Mouse (Mus musculus): ENCODE measurements around the gene Rbms3. TPM values are rescaled to one million over a fixed set of nuclear protein-coding genes. Genes with fewer than 3 reads are reported as not detected.

Gene Rbms3
- total and polyA plus RNA-seq, 3 experiments = 8.1 to 12.5 (median 8.8) TPM

DNA sequence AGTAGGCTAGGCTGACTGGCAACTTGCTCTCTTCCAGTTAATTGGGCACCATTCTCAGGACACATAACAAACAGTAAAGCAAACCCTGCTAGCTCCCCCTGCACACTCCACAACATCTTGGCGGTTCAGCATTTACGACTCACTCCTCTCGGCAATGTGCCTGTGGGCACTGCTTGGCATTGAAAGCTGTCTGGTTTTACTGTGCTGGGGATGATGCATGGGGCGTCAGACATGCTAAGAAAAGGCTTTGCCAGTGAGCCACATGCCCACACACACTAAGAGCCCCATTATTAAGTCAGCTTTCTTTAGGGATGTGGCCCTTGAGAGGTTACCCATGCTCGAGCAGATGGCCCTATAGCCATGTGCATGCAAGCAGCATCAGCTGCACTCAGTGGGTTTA is 820.5 kb downstream of the Rbms3 start:
- WGBS = 91% methylated on average over 5 of the region's 5 CpGs
- intact Hi-C loops (cut with DNase I) = loop anchor here (5.0 kb wide), 1 partner anchor 443 kb away; no protein-coding TSS in a partner anchor
- Histone ChIP-seq H3K4me3 (no peak overlapping the region), H3K9ac (ENCODE audit: low read depth, low read length) (no peak overlapping the region), H3K4me1 (ENCODE audit: control insufficient read depth, insufficient read depth, low read length) (peaks cover 3% of the 10 kb centered on the region; the same call in 1 of the 2 replicates), H3K27me3 (ENCODE audit: control insufficient read depth, insufficient read depth, low read length) (no peaks in the 10 kb centered on the region), H3K27ac (no peak overlapping the region), H3K79me2 (replicated peaks; ENCODE audit: control insufficient read depth, insufficient read depth, low read length) (no peaks in the 10 kb centered on the region), H3K36me3 (ENCODE audit: control insufficient read depth, insufficient read depth, low read length) (no peaks in the 10 kb centered on the region)
- no peak for TF ChIP-seq CTCF (IDR thresholded peaks at IDR 0.05)
- TF ChIP-seq EP300 (IDR thresholded peaks at IDR 0.05; ENCODE audit: insufficient read depth, low read depth, low read length) = no peak
- no peak for TF ChIP-seq POLR2A (IDR thresholded peaks at IDR 0.05; ENCODE audit: insufficient read depth, low read depth, low read length)
- no peak for DNase-seq

DNA sequence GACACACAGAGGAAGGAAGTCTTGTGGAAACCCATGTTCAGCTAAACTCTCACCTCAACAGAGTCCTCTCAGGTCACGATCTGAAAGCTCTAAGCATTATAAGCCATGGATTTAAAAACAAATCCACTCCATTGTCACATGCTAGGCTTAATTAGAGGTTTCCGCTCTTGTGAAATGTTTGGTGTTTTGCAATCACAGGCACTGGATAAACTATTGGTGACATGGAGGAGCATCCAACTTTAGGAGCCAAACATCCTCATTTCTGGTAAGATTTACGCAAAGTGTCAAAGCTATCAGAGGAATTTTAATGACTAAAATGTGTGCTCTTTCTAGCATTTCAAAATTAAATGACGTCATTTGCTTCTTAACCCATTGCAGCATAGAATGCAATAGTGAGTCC is 821.3 kb downstream of the Rbms3 start:
- no peak for TF ChIP-seq POLR2A (IDR thresholded peaks at IDR 0.05; ENCODE audit: insufficient read depth, low read depth, low read length)
- TF ChIP-seq CTCF (IDR thresholded peaks at IDR 0.05) = no peak
- no peak for TF ChIP-seq EP300 (IDR thresholded peaks at IDR 0.05; ENCODE audit: insufficient read depth, low read depth, low read length)
- peaks cover 3% of the 10 kb centered on the region; the same call in 1 of the 2 replicates for H3K4me1 ChIP-seq (ENCODE audit: control insufficient read depth, insufficient read depth, low read length)
- H3K79me2 ChIP-seq (replicated peaks; ENCODE audit: control insufficient read depth, insufficient read depth, low read length) = no peaks in the 10 kb centered on the region
- H3K36me3 ChIP-seq (ENCODE audit: control insufficient read depth, insufficient read depth, low read length) = no peaks in the 10 kb centered on the region
- H3K4me3 ChIP-seq = no peak overlapping the region
- peak in 1 of 2 experiments; percentile 27 for DNase-seq
- H3K9ac ChIP-seq (ENCODE audit: low read depth, low read length) = no peak overlapping the region
- H3K27ac ChIP-seq = peak overlapping the region; percentile 10; the same call in 1 of the 2 replicates
- intact Hi-C loops (cut with DNase I) = loop anchor here (5.0 kb wide), 1 partner anchor 444 kb away; no protein-coding TSS in a partner anchor
- no peaks in the 10 kb centered on the region for H3K27me3 ChIP-seq (ENCODE audit: control insufficient read depth, insufficient read depth, low read length)
- WGBS = 80% methylated on average over 4 of the region's 4 CpGs

DNA sequence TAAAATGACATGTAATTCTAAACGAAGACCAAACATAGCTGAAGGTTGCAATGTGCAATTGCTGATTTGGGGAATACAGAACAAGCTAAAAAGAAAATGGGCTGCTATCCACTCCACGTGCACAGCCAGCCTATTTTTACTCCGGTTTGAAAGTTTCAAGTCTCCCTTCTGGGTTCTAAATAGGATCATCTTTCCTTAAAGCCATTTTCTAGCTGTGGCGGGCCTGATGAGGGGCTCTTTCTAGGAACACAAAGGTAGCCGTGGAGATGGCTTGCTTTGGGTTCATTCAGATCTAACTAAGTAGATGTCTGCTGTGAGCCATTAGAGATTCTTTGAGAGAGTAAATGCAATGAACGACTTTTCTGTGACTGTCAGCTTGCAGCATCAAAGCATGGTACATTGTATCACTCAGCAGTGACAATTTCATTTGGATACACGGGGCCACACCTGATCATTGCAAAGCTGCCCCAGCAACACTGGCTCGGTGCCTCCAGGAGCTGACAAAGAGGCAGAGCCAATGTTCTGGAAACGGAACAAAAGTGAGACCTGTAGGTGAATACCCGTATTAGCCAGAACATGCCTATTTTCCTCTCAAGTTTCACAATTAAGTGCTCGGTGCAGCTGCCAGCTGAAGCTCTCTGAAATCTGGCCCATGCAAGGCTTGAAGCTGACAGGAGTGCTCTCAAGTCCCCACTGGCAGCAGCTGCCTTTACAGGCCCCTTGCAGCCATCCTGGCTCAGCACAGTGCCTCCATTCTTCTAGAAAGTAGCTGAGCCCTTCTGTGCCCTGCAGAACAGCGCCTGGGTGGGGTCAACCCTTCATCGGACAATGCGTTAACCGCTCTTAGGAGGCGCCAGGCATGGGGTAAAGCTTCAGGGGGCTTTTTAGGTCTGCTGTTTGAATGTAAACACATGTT is 822.3 kb downstream of the Rbms3 start:
- Histone ChIP-seq H3K27ac (peak overlapping the region; percentile 10; the same call in 1 of the 2 replicates), H3K4me1 (ENCODE audit: control insufficient read depth, insufficient read depth, low read length) (peaks cover 3% of the 10 kb centered on the region; the same call in 1 of the 2 replicates), H3K9ac (ENCODE audit: low read depth, low read length) (no peak overlapping the region), H3K36me3 (ENCODE audit: control insufficient read depth, insufficient read depth, low read length) (no peaks in the 10 kb centered on the region), H3K79me2 (replicated peaks; ENCODE audit: control insufficient read depth, insufficient read depth, low read length) (no peaks in the 10 kb centered on the region), H3K4me3 (no peak overlapping the region), H3K27me3 (ENCODE audit: control insufficient read depth, insufficient read depth, low read length) (no peaks in the 10 kb centered on the region)
- TF ChIP-seq POLR2A (IDR thresholded peaks at IDR 0.05; ENCODE audit: insufficient read depth, low read depth, low read length) = no peak
- TF ChIP-seq CTCF (IDR thresholded peaks at IDR 0.05) = no peak
- no peak for TF ChIP-seq EP300 (IDR thresholded peaks at IDR 0.05; ENCODE audit: insufficient read depth, low read depth, low read length)
- WGBS = 67% methylated on average over 16 of the region's 16 CpGs
- peak; percentile 40 to 46 for DNase-seq
- intact Hi-C loops (cut with DNase I) = loop anchor here (5.0 kb wide), 1 partner anchor 445 kb away; no protein-coding TSS in a partner anchor

DNA sequence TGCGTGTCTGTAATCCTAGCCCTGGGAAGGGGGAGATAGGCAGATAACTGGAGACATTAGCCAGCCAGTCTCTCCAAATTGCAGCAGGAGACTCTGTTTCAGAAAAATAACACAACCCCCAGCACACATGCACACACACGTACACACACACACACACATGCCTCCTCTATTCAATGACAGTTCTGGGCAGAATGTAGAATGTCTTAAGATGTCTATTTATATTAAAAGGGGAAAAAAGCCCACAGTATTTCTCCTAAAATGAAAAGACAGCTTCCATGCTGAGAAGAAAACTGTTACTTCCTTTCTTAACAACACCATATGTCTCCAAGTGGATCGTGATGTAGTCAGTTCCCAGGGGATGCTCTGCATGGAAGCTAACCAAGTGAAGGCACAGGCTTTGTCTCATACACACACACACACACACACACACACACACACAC is 826.4 kb downstream of the Rbms3 start:
- Histone ChIP-seq H3K9ac (ENCODE audit: low read depth, low read length) (no peak overlapping the region), H3K79me2 (replicated peaks; ENCODE audit: control insufficient read depth, insufficient read depth, low read length) (no peaks in the 10 kb centered on the region), H3K4me3 (no peak overlapping the region), H3K27me3 (ENCODE audit: control insufficient read depth, insufficient read depth, low read length) (no peaks in the 10 kb centered on the region), H3K27ac (no peak overlapping the region), H3K4me1 (ENCODE audit: control insufficient read depth, insufficient read depth, low read length) (peaks cover 1% of the 10 kb centered on the region; the same call in 1 of the 2 replicates), H3K36me3 (ENCODE audit: control insufficient read depth, insufficient read depth, low read length) (no peaks in the 10 kb centered on the region)
- intact Hi-C loops (cut with DNase I) = no loop called here
- no peak for DNase-seq
- 76% methylated on average over 3 of the region's 3 CpGs for WGBS
- TF ChIP-seq EP300 (IDR thresholded peaks at IDR 0.05; ENCODE audit: insufficient read depth, low read depth, low read length) (no peak), POLR2A (IDR thresholded peaks at IDR 0.05; ENCODE audit: insufficient read depth, low read depth, low read length) (no peak), CTCF (IDR thresholded peaks at IDR 0.05) (no peak)

DNA sequence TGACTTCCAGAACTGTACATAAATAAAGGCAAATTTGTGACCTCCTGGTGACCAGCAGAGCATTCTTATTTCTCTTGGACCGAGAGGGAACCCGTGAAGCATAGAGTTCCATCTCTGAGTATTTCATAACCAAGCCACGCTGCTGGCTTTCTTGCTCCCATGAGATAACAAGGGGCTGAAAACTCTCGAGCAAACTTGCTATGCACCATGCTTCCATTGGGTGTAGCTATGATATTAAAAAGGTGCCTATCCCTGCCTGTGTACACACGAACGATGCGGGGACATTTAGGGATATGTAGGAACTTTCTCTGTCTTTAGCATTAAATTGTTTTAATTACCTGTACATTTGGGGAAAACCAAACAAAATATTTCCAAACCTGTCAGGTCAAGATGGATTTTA is 827.1 kb downstream of the Rbms3 start:
- TF ChIP-seq CTCF (IDR thresholded peaks at IDR 0.05) = peak; percentile 69
- no peak for TF ChIP-seq POLR2A (IDR thresholded peaks at IDR 0.05; ENCODE audit: insufficient read depth, low read depth, low read length)
- TF ChIP-seq EP300 (IDR thresholded peaks at IDR 0.05; ENCODE audit: insufficient read depth, low read depth, low read length) = 0 out of 2 replicates have a peak, but pooled peaks have one; percentile 26
- Histone ChIP-seq H3K4me3 (no peak overlapping the region), H3K27me3 (ENCODE audit: control insufficient read depth, insufficient read depth, low read length) (no peaks in the 10 kb centered on the region), H3K79me2 (replicated peaks; ENCODE audit: control insufficient read depth, insufficient read depth, low read length) (no peaks in the 10 kb centered on the region), H3K9ac (ENCODE audit: low read depth, low read length) (no peak overlapping the region), H3K27ac (no peak overlapping the region), H3K36me3 (ENCODE audit: control insufficient read depth, insufficient read depth, low read length) (no peaks in the 10 kb centered on the region), H3K4me1 (ENCODE audit: control insufficient read depth, insufficient read depth, low read length) (no peaks in the 10 kb centered on the region)
- WGBS = 35% methylated on average over 7 of the region's 7 CpGs
- DNase-seq = peak; percentile 28 to 44
- intact Hi-C loops (cut with DNase I) = no loop called here
